Mouse (Mus musculus) E14TG2a.4 (cell line): Measurements from ENCODE around the gene Cd28.

Experiments used
- CTCF ChIP-seq: conservative IDR thresholded peaks from 2 replicates; pipeline ENCODE4 v1.5.1; 2014; ENCODE audit warnings: low read length
- NANOG ChIP-seq: IDR thresholded peaks from 2 replicates; pipeline ENCODE4 v1.6.1; 2014; ENCODE audit warnings: borderline replicate concordance, low read length, mixed read lengths
- POU5F1 ChIP-seq: IDR thresholded peaks from 2 replicates; pipeline ENCODE4 v1.6.1; 2014; ENCODE audit warnings: low read length, borderline replicate concordance

GRCm38 (mm10) chr1:60776166-60776565, 59.6 kb downstream of the Cd28 start:
- TF ChIP-seq CTCF, result no peak
- TF ChIP-seq NANOG, result no peak
- TF ChIP-seq POU5F1, result no peak
